Mouse (Mus musculus) embryonic fibroblast, embryonic 13.5 days (primary cell): ENCODE measurements around the gene Anapc2.

ENCODE experiments used
- CTCF ChIP-seq: IDR thresholded peaks from 2 replicates; pipeline ENCODE4 v1.5.1; 2011; ENCODE audit warnings: mild to moderate bottlenecking, control low read depth, low read length, moderate library complexity, borderline replicate concordance; ENCODE audit not compliant: insufficient read depth
- POLR2A ChIP-seq: IDR thresholded peaks from 2 replicates; pipeline ENCODE4 v1.6.1; 2011; ENCODE audit warnings: low read depth, mild to moderate bottlenecking, control low read depth, low read length, moderate library complexity

- TF ChIP-seq CTCF = no peak
- TF ChIP-seq POLR2A = no peak
Measured at GRCm38 (mm10) chr2:25242101-25242506, 30.2 kb upstream of the Anapc2 start, which contains the start of the genes Rnf208 and Cysrt1.
